Mouse (Mus musculus): Measurements from ENCODE around the gene Hnrnpf. TPM values are rescaled to one million over a fixed set of nuclear protein-coding genes. Genes with fewer than 3 reads are reported as not detected.

Hnrnpf gene
- polyA plus RNA-seq, 1 experiment from 2014 or later, result 782 TPM

GRCm38 (mm10) chr6:117963201-117963600 is 63.1 kb downstream of the Hnrnpf start:
- Histone ChIP-seq H3K36me3 (ENCODE audit: control insufficient read depth, insufficient read depth, low read length) (no peaks in the 10 kb centered on the region), H3K9me3 (ENCODE audit: control insufficient read depth, low read length) (no peaks in the 10 kb centered on the region), H3K9ac (ENCODE audit: low read length) (no peak overlapping the region), H3K4me1 (replicated peaks; ENCODE audit: control insufficient read depth, insufficient read depth, low read length) (no peaks in the 10 kb centered on the region), H3K27ac (ENCODE audit: low read depth, low read length) (no peak overlapping the region), H3K27me3 (ENCODE audit: control insufficient read depth, insufficient read depth, low read length) (no peaks in the 10 kb centered on the region), H3K4me3 (ENCODE audit: low read depth, low read length) (no peak overlapping the region), H3K4me2 (ENCODE audit: low read depth, low read length, severe bottlenecking) (no peak overlapping the region)
- ATAC-seq (replicated peaks; ENCODE audit: low FRiP score) (no peak), DNase-seq (ENCODE audit: low spot score) (no peak)
- 89% methylated on average over 3 of the region's 3 CpGs for WGBS

GRCm38 (mm10) chr6:117966729-117967128 is 66.6 kb downstream of the Hnrnpf start:
- H3K27me3 ChIP-seq (ENCODE audit: control insufficient read depth, insufficient read depth, low read length), result no peaks in the 10 kb centered on the region
- no peaks in the 10 kb centered on the region for H3K9me3 ChIP-seq (ENCODE audit: control insufficient read depth, low read length)
- no peak for DNase-seq (ENCODE audit: low spot score)
- WGBS, result 59% methylated on average over 9 of the region's 9 CpGs
- no peaks in the 10 kb centered on the region for H3K4me1 ChIP-seq (replicated peaks; ENCODE audit: control insufficient read depth, insufficient read depth, low read length)
- no peak for ATAC-seq (replicated peaks; ENCODE audit: low FRiP score)
- H3K4me3 ChIP-seq (ENCODE audit: low read depth, low read length), result no peak overlapping the region
- H3K4me2 ChIP-seq (ENCODE audit: low read depth, low read length, severe bottlenecking), result no peak overlapping the region
- no peak overlapping the region for H3K27ac ChIP-seq (ENCODE audit: low read depth, low read length)
- no peak overlapping the region for H3K9ac ChIP-seq (ENCODE audit: low read length)
- no peaks in the 10 kb centered on the region for H3K36me3 ChIP-seq (ENCODE audit: control insufficient read depth, insufficient read depth, low read length)

Small RNA genes within 50 kb of the gene (microRNA-seq; reads per million reads assigned to microRNA genes)
- not detected for gene Gm25535 (ENCODE audit: insufficient number of aligned reads)

Other genes starting within 250 kb of the Hnrnpf start
- 118 and 123 TPM in 2 replicates for gene Zfp637, start 59.1 kb upstream of the Hnrnpf start, polyA plus RNA-seq (2014; fragmentation: Nextera tagmentation; extraction: Ambion mirVana)
- gene Zfp239, start 38.2 kb upstream of the Hnrnpf start, polyA plus RNA-seq (2014; fragmentation: Nextera tagmentation; extraction: Ambion mirVana), result 14.4 and 16.9 TPM in 2 replicates
- 2.8 and 3.9 TPM in 2 replicates for gene Fxyd4, start 37.4 kb downstream of the Hnrnpf start, polyA plus RNA-seq (2014; fragmentation: Nextera tagmentation; extraction: Ambion mirVana)
- gene Rasgef1a, start 111.1 kb downstream of the Hnrnpf start, polyA plus RNA-seq (2014; fragmentation: Nextera tagmentation; extraction: Ambion mirVana), result 0.13 and 0.20 TPM in 2 replicates
- 8.1 and 9.3 TPM in 2 replicates for gene Csgalnact2, start 238.8 kb downstream of the Hnrnpf start, polyA plus RNA-seq (2014; fragmentation: Nextera tagmentation; extraction: Ambion mirVana)